Mouse (Mus musculus) midbrain, embryonic 13.5 days (tissue): ENCODE results near the gene Sh2d1b2. TPM values are rescaled to one million over a fixed set of nuclear protein-coding genes. Genes with fewer than 3 reads are reported as not detected.
"Not testable (repeated sequence)": the region's sequence is repeated elsewhere in the genome, so short reads cannot be mapped to it uniquely, and the experiment has no call there.

Experiments
- ATAC-seq: fragments of 200-750 bp; cut with Nextera tagmentation; 2 replicates; pipeline ENCODE4 v1.8.0; 2017; ENCODE audit warnings: mild to moderate bottlenecking, moderate TSS enrichment, moderate library complexity
- H3K27ac ChIP-seq: fragments of 300-500 bp; sonication (generic); 2 replicates; pipeline ENCODE4 v1.5.1; 2015; ENCODE audit warnings: inconsistent platforms, mild to moderate bottlenecking, moderate library complexity
- H3K27me3 ChIP-seq: fragments of 300-500 bp; sonication (generic); 2 replicates; pipeline ENCODE4 v1.6.1; 2015; ENCODE audit warnings: mild to moderate bottlenecking, inconsistent platforms
- H3K36me3 ChIP-seq: fragments of 300-500 bp; sonication (generic); 2 replicates; pipeline ENCODE4 v1.6.1; 2015; ENCODE audit warnings: mild to moderate bottlenecking, inconsistent platforms
- H3K4me1 ChIP-seq: fragments of 300-500 bp; sonication (generic); replicated peaks from 2 replicates; pipeline ENCODE4 v1.6.1; 2015; ENCODE audit warnings: inconsistent platforms
- H3K4me2 ChIP-seq: fragments of 300-500 bp; sonication (generic); replicated peaks from 2 replicates; pipeline ENCODE4 v1.6.1; 2015; ENCODE audit warnings: moderate library complexity, mild to moderate bottlenecking, inconsistent platforms
- H3K4me3 ChIP-seq: fragments of 300-500 bp; sonication (generic); replicated peaks from 2 replicates; pipeline ENCODE4 v1.5.1; 2015; ENCODE audit warnings: mild to moderate bottlenecking, inconsistent platforms
- H3K9ac ChIP-seq: fragments of 300-500 bp; sonication (generic); replicated peaks from 2 replicates; pipeline ENCODE4 v1.6.1; 2015; ENCODE audit warnings: mild to moderate bottlenecking, inconsistent platforms
- H3K9me3 ChIP-seq: fragments of 300-500 bp; sonication (generic); 2 replicates; pipeline ENCODE4 v1.6.1; 2016; ENCODE audit warnings: mild to moderate bottlenecking, inconsistent platforms
- WGBS: fragments of 180-500 bp; shearing (Covaris S2); methylation state at CpG from one replicate; pipeline ENCODE4 v1.1.7; 2015; 5-methylcytosine and 5-hydroxymethylcytosine counted together
- polyA plus RNA-seq: library from polyadenylated mRNA; unstranded; fragments of >200 nt; fragmentation: Nextera tagmentation; extraction: Ambion mirVana; gene quantifications from 2 replicates; pipeline ENCODE4 v1.2.1, GENCODE M21; 2015

Sh2d1b2 gene
- polyA plus RNA-seq, result not detected in 2 replicates

- H3K27ac ChIP-seq, H3K27me3 ChIP-seq, ATAC-seq, H3K4me2 ChIP-seq, H3K9me3 ChIP-seq, H3K9ac ChIP-seq, H3K36me3 ChIP-seq, H3K4me1 ChIP-seq, H3K4me3 ChIP-seq: not testable (repeated sequence)
- 71% methylated on average over 6 of the region's 6 CpGs for WGBS
Observed at GRCm38 (mm10) chr1:170232688-170233087, at the start of gene Sh2d1b2. TSS of gene Sh2d1b2 (plus strand) at chr1:170232749.

GRCm38 (mm10) chr1:170185137-170185536 is 47.4 kb upstream of the Sh2d1b2 start:
- no peak overlapping the region for H3K9ac ChIP-seq
- ATAC-seq, result no peak
- H3K4me3 ChIP-seq, result no peak overlapping the region
- H3K27ac ChIP-seq, result no peak overlapping the region
- H3K36me3 ChIP-seq, result no peaks in the 10 kb centered on the region
- H3K9me3 ChIP-seq, result no peaks in the 10 kb centered on the region
- H3K4me1 ChIP-seq, result no peaks in the 10 kb centered on the region
- H3K27me3 ChIP-seq, result no peaks in the 10 kb centered on the region
- 97% methylated on average over 3 of the region's 3 CpGs for WGBS
- no peak overlapping the region for H3K4me2 ChIP-seq

- 88% methylated on average over 5 of the region's 5 CpGs for WGBS
Observed at GRCm38 (mm10) chr1:170186531-170186930, 46.0 kb upstream of the Sh2d1b2 start.

GRCm38 (mm10) chr1:170188601-170189000 is 43.9 kb upstream of the Sh2d1b2 start:
- H3K4me3 ChIP-seq, result no peak overlapping the region
- H3K27ac ChIP-seq, result no peak overlapping the region
- H3K9me3 ChIP-seq, result no peaks in the 10 kb centered on the region
- no peak for ATAC-seq
- no peaks in the 10 kb centered on the region for H3K4me1 ChIP-seq
- H3K9ac ChIP-seq, result no peak overlapping the region
- H3K4me2 ChIP-seq, result no peak overlapping the region
- H3K36me3 ChIP-seq, result peaks cover 19% of the 10 kb centered on the region
- H3K27me3 ChIP-seq, result no peaks in the 10 kb centered on the region
- 80% methylated on average over 11 of the region's 11 CpGs for WGBS

More at GRCm38 (mm10) chr1:170186531-170186930, 46.0 kb upstream of the Sh2d1b2 start:
- no peak overlapping the region for H3K4me3 ChIP-seq
- H3K9ac ChIP-seq, result no peak overlapping the region
- 0 out of 2 replicates have a peak, but pooled peaks cover 5% of the 10 kb centered on the region for H3K36me3 ChIP-seq
- no peaks in the 10 kb centered on the region for H3K4me1 ChIP-seq
- H3K27me3 ChIP-seq, result no peaks in the 10 kb centered on the region
- no peak overlapping the region for H3K27ac ChIP-seq
- no peaks in the 10 kb centered on the region for H3K9me3 ChIP-seq
- H3K4me2 ChIP-seq, result no peak overlapping the region
- no peak for ATAC-seq

GRCm38 (mm10) chr1:170190225-170190624 is 42.3 kb upstream of the Sh2d1b2 start:
- Histone ChIP-seq H3K9ac (no peak overlapping the region), H3K27me3 (no peaks in the 10 kb centered on the region), H3K4me3 (no peak overlapping the region), H3K4me1 (no peaks in the 10 kb centered on the region), H3K36me3 (peaks cover 34% of the 10 kb centered on the region), H3K9me3 (no peaks in the 10 kb centered on the region), H3K4me2 (no peak overlapping the region), H3K27ac (no peak overlapping the region)
- WGBS, result 82% methylated on average over 4 of the region's 4 CpGs
- ATAC-seq, result no peak

- ATAC-seq, result no peak
- Histone ChIP-seq H3K4me1 (no peaks in the 10 kb centered on the region), H3K9me3 (no peaks in the 10 kb centered on the region), H3K4me2 (no peak overlapping the region), H3K36me3 (peaks cover 49% of the 10 kb centered on the region), H3K9ac (no peak overlapping the region), H3K27me3 (no peaks in the 10 kb centered on the region), H3K27ac (no peak overlapping the region), H3K4me3 (no peak overlapping the region)
- WGBS, result 97% methylated on average over 1 of the region's 1 CpGs
Observed at GRCm38 (mm10) chr1:170191925-170192324, 40.6 kb upstream of the Sh2d1b2 start.

- H3K4me2 ChIP-seq, result no peak overlapping the region
- H3K36me3 ChIP-seq, result peaks cover 85% of the 10 kb centered on the region
- 97% methylated on average over 8 of the region's 8 CpGs for WGBS
- ATAC-seq, result no peak
- H3K27ac ChIP-seq, result no peak overlapping the region
- H3K9me3 ChIP-seq, result no peaks in the 10 kb centered on the region
- no peaks in the 10 kb centered on the region for H3K27me3 ChIP-seq
- H3K4me1 ChIP-seq, result no peaks in the 10 kb centered on the region
- H3K4me3 ChIP-seq, result no peak overlapping the region
- no peak overlapping the region for H3K9ac ChIP-seq
Observed at GRCm38 (mm10) chr1:170196211-170196610, 36.3 kb upstream of the Sh2d1b2 start.

- ATAC-seq, result no peak
- Histone ChIP-seq H3K4me1 (no peaks in the 10 kb centered on the region), H3K27ac (no peak overlapping the region), H3K27me3 (no peaks in the 10 kb centered on the region), H3K36me3 (peaks cover 78% of the 10 kb centered on the region), H3K9me3 (no peaks in the 10 kb centered on the region), H3K4me3 (no peak overlapping the region), H3K9ac (no peak overlapping the region), H3K4me2 (no peak overlapping the region)
- 89% methylated on average over 3 of the region's 3 CpGs for WGBS
Observed at GRCm38 (mm10) chr1:170200379-170200778, 32.2 kb upstream of the Sh2d1b2 start.

GRCm38 (mm10) chr1:170206395-170206794 is 26.2 kb upstream of the Sh2d1b2 start:
- Histone ChIP-seq H3K9me3 (no peaks in the 10 kb centered on the region), H3K27ac (no peak overlapping the region), H3K4me3 (no peak overlapping the region), H3K4me2 (no peak overlapping the region), H3K27me3 (no peaks in the 10 kb centered on the region), H3K9ac (no peak overlapping the region), H3K4me1 (no peaks in the 10 kb centered on the region), H3K36me3 (peaks cover 76% of the 10 kb centered on the region)
- no peak for ATAC-seq
- over 99% methylated on average over 6 of the region's 6 CpGs for WGBS

- Histone ChIP-seq H3K27ac (no peak overlapping the region), H3K4me2 (peak overlapping the region; percentile 5; the same call in 1 of the 2 replicates), H3K4me3 (no peak overlapping the region), H3K27me3 (peaks cover 5% of the 10 kb centered on the region; the same call in 1 of the 2 replicates), H3K4me1 (peaks cover 13% of the 10 kb centered on the region), H3K9me3 (no peaks in the 10 kb centered on the region), H3K9ac (no peak overlapping the region), H3K36me3 (peaks cover 30% of the 10 kb centered on the region)
- 92% methylated on average over 10 of the region's 10 CpGs for WGBS
- no peak for ATAC-seq
Observed at GRCm38 (mm10) chr1:170213181-170213879, 19.2 kb upstream of the Sh2d1b2 start.

GRCm38 (mm10) chr1:170214383-170214756 is 18.2 kb upstream of the Sh2d1b2 start:
- peak overlapping the region; percentile 95 for H3K9ac ChIP-seq
- no peak overlapping the region for H3K27ac ChIP-seq
- H3K4me3 ChIP-seq, result peak overlapping the region; percentile 91
- H3K4me1 ChIP-seq, result peaks cover 13% of the 10 kb centered on the region
- H3K9me3 ChIP-seq, result no peaks in the 10 kb centered on the region
- H3K36me3 ChIP-seq, result peaks cover 19% of the 10 kb centered on the region
- ATAC-seq, result no peak
- peak overlapping the region; percentile 78 for H3K4me2 ChIP-seq
- 38% methylated on average over 7 of the region's 7 CpGs for WGBS
- H3K27me3 ChIP-seq, result peaks cover 5% of the 10 kb centered on the region; the same call in 1 of the 2 replicates

- under 1% methylated on average over 70 of the region's 70 CpGs for WGBS
- Histone ChIP-seq H3K36me3 (peaks cover 16% of the 10 kb centered on the region), H3K27me3 (peaks cover 5% of the 10 kb centered on the region; the same call in 1 of the 2 replicates), H3K4me1 (peaks cover 13% of the 10 kb centered on the region), H3K27ac (peak within 1 kb of the TSS; percentile 77), H3K9me3 (no peaks in the 10 kb centered on the region), H3K4me2 (peak within 1 kb of the TSS; percentile 78), H3K9ac (peak within 1 kb of the TSS; percentile 95), H3K4me3 (peak within 1 kb of the TSS; percentile 91)
- peak; percentile 100 for ATAC-seq
Observed at GRCm38 (mm10) chr1:170214757-170215522, 17.6 kb upstream of the Sh2d1b2 start, which contains the start of gene Uhmk1. TSS of gene Uhmk1 (minus strand) at chr1:170215397.
